Mouse (Mus musculus): ENCODE results near the gene Arid1b.

Arid1b gene

GRCm38 (mm10) chr17:5157609-5158008 is 163.5 kb downstream of the Arid1b start:
- DNase-seq (ENCODE audit: low spot score), result no peak

- no peak for DNase-seq (ENCODE audit: low spot score)
Measured at GRCm38 (mm10) chr17:5162525-5162924, 168.4 kb downstream of the Arid1b start.

- no peak for DNase-seq (ENCODE audit: low spot score)
Measured at GRCm38 (mm10) chr17:5163251-5163826, 169.2 kb downstream of the Arid1b start.

- DNase-seq (ENCODE audit: low spot score), result no peak
Measured at GRCm38 (mm10) chr17:5164794-5165193, 170.7 kb downstream of the Arid1b start.

GRCm38 (mm10) chr17:5165201-5165825 is 171.2 kb downstream of the Arid1b start:
- DNase-seq (ENCODE audit: low spot score), result no peak

GRCm38 (mm10) chr17:5166175-5166574 is 172.0 kb downstream of the Arid1b start:
- DNase-seq (ENCODE audit: low spot score), result no peak

GRCm38 (mm10) chr17:5168046-5168445 is 173.9 kb downstream of the Arid1b start:
- DNase-seq (ENCODE audit: low spot score), result no peak

GRCm38 (mm10) chr17:5168640-5169039 is 174.5 kb downstream of the Arid1b start:
- DNase-seq (ENCODE audit: low spot score), result no peak

- no peak for DNase-seq (ENCODE audit: low spot score)
Measured at GRCm38 (mm10) chr17:5170321-5170720, 176.2 kb downstream of the Arid1b start.

GRCm38 (mm10) chr17:5171467-5171866 is 177.3 kb downstream of the Arid1b start:
- DNase-seq (ENCODE audit: low spot score), result no peak

GRCm38 (mm10) chr17:5174426-5175020 is 180.4 kb downstream of the Arid1b start:
- no peak for DNase-seq (ENCODE audit: low spot score)

GRCm38 (mm10) chr17:5175535-5175934 is 181.4 kb downstream of the Arid1b start:
- no peak for DNase-seq (ENCODE audit: low spot score)

- DNase-seq (ENCODE audit: low spot score), result no peak
Measured at GRCm38 (mm10) chr17:5176315-5176714, 182.2 kb downstream of the Arid1b start.

GRCm38 (mm10) chr17:5178534-5178933 is 184.4 kb downstream of the Arid1b start:
- no peak for DNase-seq (ENCODE audit: low spot score)

- DNase-seq (ENCODE audit: low spot score), result no peak
Measured at GRCm38 (mm10) chr17:5179004-5179403, 184.9 kb downstream of the Arid1b start.

GRCm38 (mm10) chr17:5179412-5179811 is 185.3 kb downstream of the Arid1b start:
- no peak for DNase-seq (ENCODE audit: low spot score)

GRCm38 (mm10) chr17:5179925-5180525 is 185.9 kb downstream of the Arid1b start:
- DNase-seq (ENCODE audit: low spot score), result no peak

GRCm38 (mm10) chr17:5180925-5181324 is 186.8 kb downstream of the Arid1b start:
- no peak for DNase-seq (ENCODE audit: low spot score)

GRCm38 (mm10) chr17:5182493-5182892 is 188.4 kb downstream of the Arid1b start:
- no peak for DNase-seq (ENCODE audit: low spot score)

- no peak for DNase-seq (ENCODE audit: low spot score)
Measured at GRCm38 (mm10) chr17:5185501-5185900, 191.4 kb downstream of the Arid1b start.

GRCm38 (mm10) chr17:5187546-5187945 is 193.4 kb downstream of the Arid1b start:
- DNase-seq (ENCODE audit: low spot score), result no peak

GRCm38 (mm10) chr17:5188400-5188799 is 194.3 kb downstream of the Arid1b start:
- no peak for DNase-seq (ENCODE audit: low spot score)
